Mouse (Mus musculus) small intestine, adult 2 months (tissue): Measurements from ENCODE around the gene Ddr1. TPM values are rescaled to one million over a fixed set of nuclear protein-coding genes. Genes with fewer than 3 reads are reported as not detected.

Experiments used
- H3K27ac ChIP-seq: fragments of 200-500 bp; 2 replicates; pipeline ENCODE4 v1.5.1; 2012; ENCODE audit warnings: low read depth, low read length, control low read depth, inconsistent platforms; ENCODE audit not compliant: insufficient read depth
- H3K27me3 ChIP-seq: fragments of 200-500 bp; 2 replicates; pipeline ENCODE4 v1.6.1; 2012; ENCODE audit warnings: mild to moderate bottlenecking, moderate library complexity, low read length, inconsistent platforms; ENCODE audit not compliant: control insufficient read depth, insufficient read depth
- H3K36me3 ChIP-seq: fragments of 200-500 bp; 2 replicates; pipeline ENCODE4 v1.6.1; 2012; ENCODE audit warnings: mild to moderate bottlenecking, low read length, control low read depth, inconsistent platforms; ENCODE audit not compliant: control insufficient read depth, insufficient read depth
- H3K4me1 ChIP-seq: fragments of 200-500 bp; 2 replicates; pipeline ENCODE4 v1.6.1; 2012; ENCODE audit warnings: low read length, inconsistent platforms, mixed read lengths; ENCODE audit not compliant: control insufficient read depth, insufficient read depth, insufficient read length
- H3K4me3 ChIP-seq: fragments of 200-500 bp; 2 replicates; pipeline ENCODE4 v1.5.1; 2012; ENCODE audit warnings: low read depth, mild to moderate bottlenecking, control low read depth, inconsistent platforms, low read length, moderate library complexity
- CTCF ChIP-seq: fragments of 200-500 bp; IDR thresholded peaks from 2 replicates; pipeline ENCODE4 v1.5.1; 2012; ENCODE audit warnings: low read depth, mild to moderate bottlenecking, control low read depth, inconsistent platforms, low read length, moderate library complexity, mixed read lengths; ENCODE audit not compliant: insufficient replicate concordance, insufficient read length; ENCODE audit errors: extremely low read depth
- POLR2A ChIP-seq: fragments of 200-500 bp; IDR thresholded peaks from 2 replicates; pipeline ENCODE4 v1.6.1; 2012; ENCODE audit warnings: low read depth, mild to moderate bottlenecking, control low read depth, inconsistent platforms, low read length, moderate library complexity
- WGBS: fragments of 180-500 bp; shearing (Covaris S2); methylation state at CpG from one replicate; pipeline ENCODE4 v1.1.7; 2018; 5-methylcytosine and 5-hydroxymethylcytosine counted together
- polyA plus RNA-seq: library from polyadenylated mRNA; depleted of rRNA; stranded (reverse); fragments of >200 nt; gene quantifications from 2 replicates; pipeline ENCODE4 v1.2.3, GENCODE M21; 2012; rRNA removed

Gene Ddr1
- polyA plus RNA-seq, 1 experiment, result 76.9 TPM

GRCm38 (mm10) chr17:35643609-35644236 lies 60.7 kb downstream of the Ddr1 start, which contains the start of gene Mucl3:
Gene Mucl3, minus strand, starts transcription at chr17:35643695.
- Histone ChIP-seq H3K4me1 (no peaks in the 10 kb centered on the region), H3K4me3 (no peak within 1 kb of the TSS), H3K27ac (no peak within 1 kb of the TSS), H3K36me3 (no peaks in the 10 kb centered on the region), H3K27me3 (no peaks in the 10 kb centered on the region)
- WGBS, result 42% methylated on average over 13 of the region's 13 CpGs
- TF ChIP-seq POLR2A (no peak), CTCF (no peak)

GRCm38 (mm10) chr17:35639352-35639751 lies 65.1 kb downstream of the Ddr1 start:
- Histone ChIP-seq H3K36me3 (no peaks in the 10 kb centered on the region), H3K27ac (no peak overlapping the region), H3K27me3 (no peaks in the 10 kb centered on the region), H3K4me3 (no peak overlapping the region), H3K4me1 (peaks cover 3% of the 10 kb centered on the region; the same call in 1 of the 2 replicates)
- 50% methylated on average over 6 of the region's 6 CpGs for WGBS
- TF ChIP-seq CTCF (no peak), POLR2A (no peak)

GRCm38 (mm10) chr17:35638475-35639190 lies 65.8 kb downstream of the Ddr1 start:
- no peak overlapping the region for H3K27ac ChIP-seq
- 23% methylated on average over 14 of the region's 14 CpGs for WGBS
- no peak overlapping the region for H3K4me3 ChIP-seq
- TF ChIP-seq POLR2A (no peak), CTCF (no peak)
- H3K36me3 ChIP-seq, result no peaks in the 10 kb centered on the region
- peaks cover 3% of the 10 kb centered on the region; the same call in 1 of the 2 replicates for H3K4me1 ChIP-seq
- H3K27me3 ChIP-seq, result no peaks in the 10 kb centered on the region

GRCm38 (mm10) chr17:35636363-35636762 lies 68.1 kb downstream of the Ddr1 start:
- Histone ChIP-seq H3K27ac (no peak overlapping the region), H3K36me3 (no peaks in the 10 kb centered on the region), H3K4me1 (peaks cover 3% of the 10 kb centered on the region; the same call in 1 of the 2 replicates), H3K4me3 (no peak overlapping the region), H3K27me3 (no peaks in the 10 kb centered on the region)
- TF ChIP-seq POLR2A (no peak), CTCF (no peak)
- 43% methylated on average over 5 of the region's 5 CpGs for WGBS

- Histone ChIP-seq H3K4me3 (peak overlapping the region; percentile 65), H3K27me3 (no peaks in the 10 kb centered on the region), H3K36me3 (no peaks in the 10 kb centered on the region), H3K27ac (no peak overlapping the region), H3K4me1 (peaks cover 3% of the 10 kb centered on the region; the same call in 1 of the 2 replicates)
- TF ChIP-seq POLR2A (no peak), CTCF (peak; percentile 93; the same call in 1 of the 2 replicates)
- WGBS, result under 1% methylated on average over 15 of the region's 15 CpGs
Observed at GRCm38 (mm10) chr17:35635699-35636111, 68.7 kb downstream of the Ddr1 start.

GRCm38 (mm10) chr17:35635202-35635601 lies 69.2 kb downstream of the Ddr1 start:
- no peaks in the 10 kb centered on the region for H3K27me3 ChIP-seq
- TF ChIP-seq CTCF (no peak), POLR2A (no peak)
- H3K27ac ChIP-seq, result no peak overlapping the region
- 67% methylated on average over 3 of the region's 3 CpGs for WGBS
- H3K4me1 ChIP-seq, result peaks cover 3% of the 10 kb centered on the region; the same call in 1 of the 2 replicates
- no peaks in the 10 kb centered on the region for H3K36me3 ChIP-seq
- no peak overlapping the region for H3K4me3 ChIP-seq

GRCm38 (mm10) chr17:35633992-35634391 lies 70.4 kb downstream of the Ddr1 start:
- H3K4me1 ChIP-seq, result peaks cover 3% of the 10 kb centered on the region; the same call in 1 of the 2 replicates

More at GRCm38 (mm10) chr17:35633992-35634391, 70.4 kb downstream of the Ddr1 start:
- 14% methylated on average over 1 of the region's 1 CpGs for WGBS
- TF ChIP-seq CTCF (peak; percentile 48; the same call in 1 of the 2 replicates), POLR2A (no peak)
- H3K4me3 ChIP-seq, result no peak overlapping the region
- no peaks in the 10 kb centered on the region for H3K27me3 ChIP-seq
- H3K36me3 ChIP-seq, result no peaks in the 10 kb centered on the region
- no peak overlapping the region for H3K27ac ChIP-seq

Other genes with a start within 250 kb of the Ddr1 start
- gene H2-Q10, start 234.5 kb downstream of the Ddr1 start, polyA plus RNA-seq, result 8.5 and 12.0 TPM in 2 replicates
- gene Pou5f1, start 198.6 kb downstream of the Ddr1 start, polyA plus RNA-seq, result not detected in 2 replicates
- gene Tcf19, start 187.8 kb downstream of the Ddr1 start, polyA plus RNA-seq, result 7.3 and 8.1 TPM in 2 replicates
- gene Cchcr1, start 187.5 kb downstream of the Ddr1 start, polyA plus RNA-seq, result 3.2 and 3.5 TPM in 2 replicates
- 0.15 and 0.37 TPM in 2 replicates for gene Psors1c2, start 171.4 kb downstream of the Ddr1 start, polyA plus RNA-seq
- gene Cdsn, start 152.5 kb downstream of the Ddr1 start, polyA plus RNA-seq, result 0.08 and 0.39 TPM in 2 replicates
- gene 2300002M23Rik, start 137.2 kb downstream of the Ddr1 start, polyA plus RNA-seq, result not detected in 2 replicates
- gene Sfta2, start 103.1 kb downstream of the Ddr1 start, polyA plus RNA-seq, result not detected in 2 replicates
- gene Gm9573, start 78.0 kb downstream of the Ddr1 start, polyA plus RNA-seq, result not detected in 2 replicates
- 0.23 and 85.7 TPM in 2 replicates for gene Mucl3, start 60.9 kb downstream of the Ddr1 start, polyA plus RNA-seq
- 18.2 and 26.5 TPM in 2 replicates for gene Vars2, start 37.0 kb downstream of the Ddr1 start, polyA plus RNA-seq
- gene Gtf2h4, start 30.9 kb downstream of the Ddr1 start, polyA plus RNA-seq, result 11.0 and 17.2 TPM in 2 replicates
- gene Ier3, start 117.1 kb upstream of the Ddr1 start, polyA plus RNA-seq, result 6.1 and 8.6 TPM in 2 replicates
- 33.4 and 53.2 TPM in 2 replicates for gene Flot1, start 118.6 kb upstream of the Ddr1 start, polyA plus RNA-seq
- gene Tubb5, start 133.7 kb upstream of the Ddr1 start, polyA plus RNA-seq, result 82.8 and 157 TPM in 2 replicates
- 1.7 and 3.2 TPM in 2 replicates for gene Mdc1, start 136.9 kb upstream of the Ddr1 start, polyA plus RNA-seq
- 9.3 and 15.9 TPM in 2 replicates for gene Nrm, start 156.7 kb upstream of the Ddr1 start, polyA plus RNA-seq
- gene Ppp1r18, start 161.0 kb upstream of the Ddr1 start, polyA plus RNA-seq, result 16.5 and 22.0 TPM in 2 replicates
- gene Dhx16, start 175.2 kb upstream of the Ddr1 start, polyA plus RNA-seq, result 47.0 and 64.3 TPM in 2 replicates
- 82.8 and 142 TPM in 2 replicates for gene 2310061I04Rik, start 192.8 kb upstream of the Ddr1 start, polyA plus RNA-seq
- gene Atat1, start 205.5 kb upstream of the Ddr1 start, polyA plus RNA-seq, result 24.7 and 56.1 TPM in 2 replicates
- gene Mrps18b, start 211.8 kb upstream of the Ddr1 start, polyA plus RNA-seq, result 49.0 and 63.4 TPM in 2 replicates
- 15.1 and 33.3 TPM in 2 replicates for gene Ppp1r10, start 211.8 kb upstream of the Ddr1 start, polyA plus RNA-seq